Mouse (Mus musculus) heart, embryonic 13.5 days (tissue): ENCODE measurements around the gene Igsf6. TPM values are rescaled to one million over a fixed set of nuclear protein-coding genes. Genes with fewer than 3 reads are reported as not detected.
"Not testable (repeated sequence)": the region's sequence is repeated elsewhere in the genome, so short reads cannot be mapped to it uniquely, and the experiment has no call there.

Experiments used
- ATAC-seq: fragments of 200-750 bp; cut with Nextera tagmentation; 2 replicates; pipeline ENCODE4 v1.8.0; 2017; ENCODE audit warnings: moderate TSS enrichment; ENCODE audit not compliant: insufficient number of reproducible peaks, low FRiP score, low TSS enrichment; ENCODE audit errors: extremely low read depth
- H3K27ac ChIP-seq: fragments of 300-500 bp; sonication (generic); replicated peaks from 2 replicates; pipeline ENCODE4 v1.5.1; 2015; ENCODE audit warnings: moderate library complexity, mild to moderate bottlenecking, inconsistent platforms
- H3K27me3 ChIP-seq: fragments of 300-500 bp; sonication (generic); replicated peaks from 2 replicates; pipeline ENCODE4 v1.6.1; 2015; ENCODE audit warnings: mild to moderate bottlenecking, inconsistent platforms
- H3K36me3 ChIP-seq: fragments of 300-500 bp; sonication (generic); 2 replicates; pipeline ENCODE4 v1.6.1; 2015; ENCODE audit warnings: mild to moderate bottlenecking, inconsistent platforms
- H3K4me1 ChIP-seq: fragments of 300-500 bp; sonication (generic); 2 replicates; pipeline ENCODE4 v1.6.1; 2015; ENCODE audit warnings: inconsistent platforms
- H3K4me2 ChIP-seq: fragments of 300-500 bp; sonication (generic); 2 replicates; pipeline ENCODE4 v1.6.1; 2015; ENCODE audit warnings: inconsistent platforms, mild to moderate bottlenecking, moderate library complexity
- H3K4me3 ChIP-seq: fragments of 300-500 bp; sonication (generic); 2 replicates; pipeline ENCODE4 v1.5.1; 2015; ENCODE audit warnings: moderate library complexity, mild to moderate bottlenecking, inconsistent platforms
- H3K9ac ChIP-seq: fragments of 300-500 bp; sonication (generic); 2 replicates; pipeline ENCODE4 v1.6.1; 2015; ENCODE audit warnings: inconsistent platforms, mild to moderate bottlenecking, moderate library complexity
- H3K9me3 ChIP-seq: fragments of 300-500 bp; sonication (generic); 2 replicates; pipeline ENCODE4 v1.6.1; 2016; ENCODE audit warnings: inconsistent platforms
- WGBS: fragments of 180-500 bp; shearing (Covaris S2); methylation state at CpG from one replicate; pipeline ENCODE4 v1.1.7; 2015; ENCODE audit warnings: mixed read lengths; 5-methylcytosine and 5-hydroxymethylcytosine counted together
- polyA plus RNA-seq: library from polyadenylated mRNA; unstranded; fragments of >200 nt; fragmentation: Nextera tagmentation; extraction: Ambion mirVana; gene quantifications from 2 replicates; pipeline ENCODE4 v1.2.1, GENCODE M21; 2015

The Igsf6 gene
- polyA plus RNA-seq, 1 experiment from 2014 or later, result 1.0 TPM

GRCm38 (mm10) chr7:121029947-121030346 lies 44.4 kb downstream of the Igsf6 start:
- not testable (repeated sequence) for H3K27ac ChIP-seq, H3K4me3 ChIP-seq, H3K9me3 ChIP-seq, H3K9ac ChIP-seq, H3K36me3 ChIP-seq, H3K4me2 ChIP-seq, ATAC-seq, H3K4me1 ChIP-seq
- peaks cover 48% of the 10 kb centered on the region for H3K27me3 ChIP-seq

DNA sequence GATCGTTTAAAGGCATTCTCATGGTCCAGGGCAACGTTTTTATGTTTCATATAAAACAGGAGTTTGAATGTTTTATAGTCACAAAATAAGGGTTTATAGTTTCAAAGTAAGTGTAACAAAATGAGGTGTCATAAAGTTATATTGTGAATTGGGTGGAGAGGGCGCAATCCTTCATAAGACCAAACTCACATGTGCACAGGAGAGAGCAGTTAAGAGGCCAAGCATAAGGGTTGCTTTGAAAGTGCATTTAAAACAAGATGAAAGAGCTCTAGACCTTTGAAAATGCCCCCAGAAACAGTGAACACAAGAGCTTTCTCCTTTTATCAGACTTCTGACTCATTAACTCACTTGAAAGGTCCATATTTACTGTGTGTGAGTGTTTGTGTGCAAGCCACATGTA lies 48.1 kb downstream of the Igsf6 start:
- Histone ChIP-seq H3K36me3 (no peaks in the 10 kb centered on the region), H3K4me1 (no peaks in the 10 kb centered on the region), H3K4me3 (no peak overlapping the region), H3K27me3 (peaks cover 30% of the 10 kb centered on the region), H3K9ac (no peak overlapping the region), H3K27ac (no peak overlapping the region), H3K9me3 (no peaks in the 10 kb centered on the region), H3K4me2 (no peak overlapping the region)
- WGBS, result 62% methylated on average over 3 of the region's 3 CpGs
- ATAC-seq, result no peak

GRCm38 (mm10) chr7:121025221-121026008 lies 49.0 kb downstream of the Igsf6 start:
- Histone ChIP-seq H3K4me1 (no peaks in the 10 kb centered on the region), H3K36me3 (no peaks in the 10 kb centered on the region), H3K4me3 (no peak overlapping the region), H3K27ac (no peak overlapping the region), H3K4me2 (no peak overlapping the region), H3K9ac (no peak overlapping the region), H3K9me3 (no peaks in the 10 kb centered on the region), H3K27me3 (peaks cover 26% of the 10 kb centered on the region)
- WGBS, result 53% methylated on average over 6 of the region's 6 CpGs
- no peak for ATAC-seq

DNA sequence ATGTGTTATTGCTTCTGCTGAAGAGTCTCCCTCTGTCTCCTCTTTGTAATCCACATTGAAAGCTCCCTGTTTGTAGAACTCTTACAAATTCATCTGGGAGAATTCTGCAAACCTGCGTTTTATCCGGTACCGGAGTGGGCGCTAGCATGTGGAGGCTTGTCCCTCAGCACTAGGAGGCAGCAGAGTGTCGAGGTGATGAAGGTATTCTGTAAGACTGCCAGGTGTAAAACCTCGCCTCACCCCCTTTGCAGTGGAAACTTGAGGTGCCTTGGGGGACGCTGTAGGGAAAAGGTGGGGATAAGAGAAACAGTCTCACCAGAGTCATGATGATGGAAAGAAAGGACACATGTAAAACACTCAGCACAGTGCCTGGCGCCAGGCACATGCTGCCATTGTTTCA lies 54.1 kb downstream of the Igsf6 start:
- Histone ChIP-seq H3K27ac (no peak overlapping the region), H3K4me3 (no peak overlapping the region), H3K36me3 (no peaks in the 10 kb centered on the region), H3K4me2 (no peak overlapping the region), H3K4me1 (no peaks in the 10 kb centered on the region), H3K9ac (no peak overlapping the region), H3K27me3 (peaks cover 12% of the 10 kb centered on the region; the same call in 1 of the 2 replicates), H3K9me3 (no peaks in the 10 kb centered on the region)
- ATAC-seq, result no peak
- WGBS, result 33% methylated on average over 8 of the region's 8 CpGs

DNA sequence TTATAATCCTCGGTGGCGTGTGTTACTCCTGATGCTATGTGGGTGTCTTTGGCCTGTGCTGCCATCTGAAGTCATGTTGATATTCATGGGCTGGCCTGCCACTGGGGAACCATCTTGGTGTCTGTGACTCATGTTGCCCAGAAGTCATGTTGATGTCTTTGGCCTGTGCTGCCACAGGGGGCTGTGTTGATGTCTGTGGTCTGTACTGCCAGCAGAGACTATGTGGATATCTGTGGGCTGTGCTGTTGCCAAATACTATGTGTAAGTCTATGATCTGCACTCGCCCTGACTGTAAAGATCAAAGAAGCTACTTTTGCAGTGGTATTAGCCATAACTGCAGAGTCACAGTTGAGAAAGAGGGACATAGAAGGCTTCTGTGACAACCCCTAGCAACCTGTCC lies 55.6 kb downstream of the Igsf6 start:
- no peaks in the 10 kb centered on the region for H3K9me3 ChIP-seq
- H3K4me2 ChIP-seq, result no peak overlapping the region
- WGBS, result 76% methylated on average over 3 of the region's 3 CpGs
- no peaks in the 10 kb centered on the region for H3K36me3 ChIP-seq
- H3K27me3 ChIP-seq, result 0 out of 2 replicates have a peak, but pooled peaks cover 10% of the 10 kb centered on the region
- no peak overlapping the region for H3K27ac ChIP-seq
- ATAC-seq, result no peak
- H3K9ac ChIP-seq, result no peak overlapping the region
- no peaks in the 10 kb centered on the region for H3K4me1 ChIP-seq
- H3K4me3 ChIP-seq, result no peak overlapping the region

- H3K36me3 ChIP-seq, result no peaks in the 10 kb centered on the region
- H3K9ac ChIP-seq, result no peak overlapping the region
- WGBS, result 77% methylated on average over 10 of the region's 10 CpGs
- H3K9me3 ChIP-seq, result no peaks in the 10 kb centered on the region
- no peaks in the 10 kb centered on the region for H3K4me1 ChIP-seq
- ATAC-seq, result no peak
- no peak overlapping the region for H3K4me2 ChIP-seq
- H3K27me3 ChIP-seq, result 0 out of 2 replicates have a peak, but pooled peaks cover 12% of the 10 kb centered on the region
- no peak overlapping the region for H3K27ac ChIP-seq
- no peak overlapping the region for H3K4me3 ChIP-seq
Observed at GRCm38 (mm10) chr7:121014486-121014885, 59.9 kb downstream of the Igsf6 start.

Other genes starting within 250 kb of the Igsf6 start
- gene Eef2k, start 231.7 kb downstream of the Igsf6 start, polyA plus RNA-seq, result 16.3 and 16.9 TPM in 2 replicates
- gene Polr3e, start 156.8 kb downstream of the Igsf6 start, polyA plus RNA-seq, result 21.8 and 22.4 TPM in 2 replicates
- gene Cdr2, start 92.3 kb downstream of the Igsf6 start, polyA plus RNA-seq, result 11.4 and 13.6 TPM in 2 replicates
- gene Mfsd13b, start 92.1 kb downstream of the Igsf6 start, polyA plus RNA-seq, result 0.12 TPM in 1 of 2 replicates, not detected in the other
- 96.0 and 97.1 TPM in 2 replicates for gene Mettl9, start 40.1 kb downstream of the Igsf6 start, polyA plus RNA-seq
- gene Otoa, start 7.1 kb upstream of the Igsf6 start, polyA plus RNA-seq, result 0.04 and 0.12 TPM in 2 replicates